Mouse (Mus musculus) layer of hippocampus, adult 9-10 months (tissue): ENCODE measurements around the gene Ltk.
"Not testable (repeated sequence)": the region's sequence is repeated elsewhere in the genome, so short reads cannot be mapped to it uniquely, and the experiment has no call there.

Source experiments
- DNase-seq: peaks from one replicate; pipeline ENCODE4 v3.0.0; 2022; ENCODE audit warnings: low spot score

The Ltk gene

GRCm38 (mm10) chr2:119758101-119758843 lies 2.0 kb downstream of the Ltk start:
- DNase-seq: no peak

GRCm38 (mm10) chr2:119757601-119758100 lies 2.6 kb downstream of the Ltk start:
- DNase-seq: no peak

- DNase-seq: no peak
Observed at GRCm38 (mm10) chr2:119749260-119749659, 11.0 kb downstream of the Ltk start.

- no peak for DNase-seq
Observed at GRCm38 (mm10) chr2:119747554-119747953, 12.7 kb downstream of the Ltk start.

- no peak for DNase-seq
Observed at GRCm38 (mm10) chr2:119745281-119745680, 14.9 kb downstream of the Ltk start.

- no peak for DNase-seq
Observed at GRCm38 (mm10) chr2:119744163-119745111, 15.8 kb downstream of the Ltk start.

GRCm38 (mm10) chr2:119743808-119744162 lies 16.4 kb downstream of the Ltk start:
- DNase-seq: no peak

- no peak for DNase-seq
Observed at GRCm38 (mm10) chr2:119743176-119743807, 16.9 kb downstream of the Ltk start.

GRCm38 (mm10) chr2:119742461-119743175 lies 17.6 kb downstream of the Ltk start:
- no peak for DNase-seq

- no peak for DNase-seq
Observed at GRCm38 (mm10) chr2:119741581-119742411, 18.4 kb downstream of the Ltk start, which contains the start of gene Itpka. Gene Itpka, plus strand, starts transcription at chr2:119742337.

GRCm38 (mm10) chr2:119740567-119740966 lies 19.7 kb downstream of the Ltk start:
- no peak for DNase-seq

GRCm38 (mm10) chr2:119737124-119737523 lies 23.1 kb downstream of the Ltk start:
- no peak for DNase-seq

- no peak for DNase-seq
Observed at GRCm38 (mm10) chr2:119730735-119731134, 29.5 kb downstream of the Ltk start.

GRCm38 (mm10) chr2:119727762-119728416 lies 32.3 kb downstream of the Ltk start:
- DNase-seq: no peak

GRCm38 (mm10) chr2:119721070-119721469 lies 39.2 kb downstream of the Ltk start:
- DNase-seq: no peak

- not testable (repeated sequence) for DNase-seq
Observed at GRCm38 (mm10) chr2:119715868-119716267, 44.4 kb downstream of the Ltk start.

GRCm38 (mm10) chr2:119710011-119710410 lies 50.2 kb downstream of the Ltk start:
- DNase-seq: no peak

- no peak for DNase-seq
Observed at GRCm38 (mm10) chr2:119707676-119708075, 52.6 kb downstream of the Ltk start.

- peak; percentile 35 for DNase-seq
Observed at GRCm38 (mm10) chr2:119703171-119703570, 57.1 kb downstream of the Ltk start.
